Mouse (Mus musculus): ENCODE measurements around the gene Senp1.

- TF ChIP-seq GATA1 (IDR thresholded peaks at IDR 0.05; ENCODE audit: borderline replicate concordance, low read length) (no peak), TAL1 (conservative IDR thresholded peaks at IDR 0.05; ENCODE audit: low read depth, low read length) (no peak), CTCF (IDR thresholded peaks at IDR 0.05; ENCODE audit: low read depth, low read length) (no peak), POLR2AphosphoS5 (IDR thresholded peaks at IDR 0.05; ENCODE audit: insufficient replicate concordance, low read depth, low read length) (no peak), GATA2 (IDR thresholded peaks at IDR 0.05; ENCODE audit: borderline replicate concordance, low read depth, low read length) (no peak)
Observed at GRCm38 (mm10) chr15:98092372-98093120, 998 bp downstream of the Senp1 start, which contains the start of gene Pfkm.
